8 mouse cellular contexts compared by ENCODE assay signal in the genomic region with DNA sequence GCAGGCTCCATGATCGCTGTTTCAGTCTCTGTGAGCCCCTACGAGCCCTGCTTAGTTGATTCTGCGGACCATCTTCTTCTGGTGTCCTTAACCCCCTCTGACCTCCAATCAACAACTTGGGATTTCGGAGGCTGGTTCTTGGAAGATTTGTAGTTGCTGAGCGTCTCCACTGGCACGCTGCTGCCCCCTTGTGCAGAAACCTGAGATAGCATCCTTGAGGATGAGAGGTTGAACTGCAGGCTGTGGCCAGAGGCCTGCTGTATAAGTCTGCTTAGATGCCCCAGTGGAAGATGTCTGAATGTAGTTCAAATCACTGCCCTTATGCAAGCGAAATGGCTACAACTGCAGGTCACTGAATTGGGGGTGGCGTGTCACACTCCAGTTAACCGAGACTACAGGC. TPM values are rescaled to one million over a fixed set of nuclear protein-coding genes. Genes with fewer than 3 reads are reported as not detected.
DNase-seq lines count a peak whose midpoint lies in the region; ATAC-seq and TF ChIP-seq lines count a peak whose summit lies in the region.

No protein-coding gene starts in this region.

- intact Hi-C loops in gastrocnemius, postnatal 36 days (cut with DNase I) = no loop called here
- intact Hi-C loops in left cerebral cortex, postnatal 4 days (cut with DNase I) = loop anchor here (5.0 to 10.0 kb wide), 3 partner anchors 218 to 826 kb away; a partner anchor contains a TSS

- TF ChIP-seq POLR2A in cortical plate, adult 2 months (IDR thresholded peaks at IDR 0.05; ENCODE audit: extremely low read depth, insufficient read depth, low read length) = no peak

- H3K4me1 ChIP-seq in intestine, postnatal 0 days (replicated peaks; ENCODE audit: control insufficient read depth, insufficient read depth, low read length) = no peaks in the 10 kb centered on the region
- peaks cover 12% of the 10 kb centered on the region for H3K4me1 ChIP-seq in intestine, embryonic 15.5 days (replicated peaks)
- peaks cover 4% of the 10 kb centered on the region for H3K4me1 ChIP-seq in cortical plate, adult 2 months (ENCODE audit: control insufficient read depth, insufficient read depth, low read length)

- TF ChIP-seq CTCF in intestine, postnatal 0 days (IDR thresholded peaks at IDR 0.05; ENCODE audit: low read depth) = peak; percentile 97
- TF ChIP-seq CTCF in cortical plate, adult 2 months (IDR thresholded peaks at IDR 0.05; ENCODE audit: extremely low read depth, insufficient read depth, low read length) = peak; percentile 95

- H3K36me3 ChIP-seq in intestine, postnatal 0 days (ENCODE audit: control insufficient read depth, insufficient read depth) = no peaks in the 10 kb centered on the region
- H3K36me3 ChIP-seq in intestine, embryonic 15.5 days = no peaks in the 10 kb centered on the region

- DNase-seq in gastrocnemius, postnatal 36 days = peak; percentile 81 to 86
- DNase-seq in kidney, adult 11 months = peak; percentile 75
- peak; percentile 91 for DNase-seq in left cerebral cortex, postnatal 4 days
- DNase-seq in spleen, postnatal 14 days (ENCODE audit: low spot score in 2 of 2) = peak; percentile 75 to 87

- H3K9me3 ChIP-seq in intestine, postnatal 0 days (ENCODE audit: control insufficient read depth) = no peaks in the 10 kb centered on the region
- no peaks in the 10 kb centered on the region for H3K9me3 ChIP-seq in intestine, embryonic 15.5 days

- no peak for ATAC-seq in intestine, postnatal 0 days
- no peak for ATAC-seq in intestine, embryonic 15.5 days
- peak; percentile 28; the same call in 1 of the 2 replicates for ATAC-seq in monocyte, adult 5-6 weeks (replicated peaks; ENCODE audit: insufficient number of reproducible peaks, low FRiP score, low TSS enrichment, poor library complexity, severe bottlenecking)

- no peak overlapping the region for H3K9ac ChIP-seq in intestine, postnatal 0 days (ENCODE audit: low read depth, low read length)
- no peak overlapping the region for H3K9ac ChIP-seq in intestine, embryonic 15.5 days

- H3K27ac ChIP-seq in intestine, postnatal 0 days (ENCODE audit: low read depth, low read length) = no peak overlapping the region
- no peak overlapping the region for H3K27ac ChIP-seq in intestine, embryonic 15.5 days
- no peak overlapping the region for H3K27ac ChIP-seq in cortical plate, adult 2 months (ENCODE audit: insufficient read depth, low read length)

- H3K4me3 ChIP-seq in intestine, postnatal 0 days (ENCODE audit: low read depth, low read length) = no peak overlapping the region
- H3K4me3 ChIP-seq in intestine, embryonic 15.5 days (replicated peaks) = no peak overlapping the region
- H3K4me3 ChIP-seq in cortical plate, adult 2 months (ENCODE audit: insufficient read depth, low read length) = no peak overlapping the region

- H3K4me2 ChIP-seq in intestine, postnatal 0 days (replicated peaks; ENCODE audit: low read depth) = 0 out of 2 replicates have a peak overlapping the region, but pooled peaks have one; percentile 21
- no peak overlapping the region for H3K4me2 ChIP-seq in intestine, embryonic 15.5 days (replicated peaks)

- 14% methylated on average over 9 of the region's 9 CpGs for WGBS in intestine, postnatal 0 days
- WGBS in intestine, embryonic 15.5 days = 15% methylated on average over 9 of the region's 9 CpGs

- H3K27me3 ChIP-seq in intestine, postnatal 0 days (replicated peaks; ENCODE audit: control insufficient read depth, insufficient read depth, low read length) = no peaks in the 10 kb centered on the region
- no peaks in the 10 kb centered on the region for H3K27me3 ChIP-seq in intestine, embryonic 15.5 days (replicated peaks)

RNA-seq across cellular contexts. Expression of a gene that starts 2.7 kb away (rescaled TPM):
- 0.40 TPM in 1 of 2 replicates, not detected in the other for polyA plus RNA-seq in intestine, postnatal 0 days (2015; fragmentation: Nextera tagmentation; extraction: Ambion mirVana)
- polyA plus RNA-seq in intestine, embryonic 15.5 days (2015; fragmentation: Nextera tagmentation; extraction: Ambion mirVana) = 1.1 and 1.2 TPM in 2 replicates
- polyA plus RNA-seq in cortical plate, adult 2 months (2012; rRNA removed) = 0.28 and 0.88 TPM in 2 replicates
- not detected for total RNA-seq in gastrocnemius, postnatal 36 days (2021)
- under 1 TPM in 1 of 2 experiments, not detected in 1; 0.20 TPM for total RNA-seq in left cerebral cortex, postnatal 4 days (2021)
- total RNA-seq in monocyte, adult 5-6 weeks (2017) = 60.0 to 68.3 TPM (median 64.2 TPM) in 3 replicates

Comparison
In these comparisons a context has a peak if more than half of its experiments do, and no peak if none do; other contexts are left out.
1. RNA of a gene that starts 2.7 kb away (total RNA-seq): 60.0 to 68.3 TPM in monocyte, adult 5-6 weeks; 0.20 TPM in left cerebral cortex, postnatal 4 days and not detected in gastrocnemius, postnatal 36 days; every median in the first group is over 10 times any median in the second.
2. Peak in every context shown above with its lines, with median percentiles within 50 percentile points of each other: DNase-seq.